Mouse (Mus musculus): ENCODE measurements around the gene Cdk2ap1. TPM values are rescaled to one million over a fixed set of nuclear protein-coding genes. Genes with fewer than 3 reads are reported as not detected.
A peak's percentile ranks its signal among the peaks of the same experiment; 100 is the strongest.

Cdk2ap1 gene
- polyA plus RNA-seq, 1 experiment from 2014 or later = 111 TPM

GRCm38 (mm10) chr5:124359641-124360040 is 3.2 kb downstream of the Cdk2ap1 start:
- no peak overlapping the region for H3K4me3 ChIP-seq
- no peak overlapping the region for H3K4me2 ChIP-seq (replicated peaks)
- no peak for ATAC-seq (ENCODE audit: low FRiP score, low read depth)
- no peak overlapping the region for H3K27ac ChIP-seq (replicated peaks)
- no peak overlapping the region for H3K9ac ChIP-seq (replicated peaks)
- no peaks in the 10 kb centered on the region for H3K27me3 ChIP-seq
- H3K4me1 ChIP-seq = peaks cover 7% of the 10 kb centered on the region; the same call in 1 of the 2 replicates
- no peaks in the 10 kb centered on the region for H3K36me3 ChIP-seq
- no peaks in the 10 kb centered on the region for H3K9me3 ChIP-seq
- WGBS = 76% methylated on average over 2 of the region's 2 CpGs

GRCm38 (mm10) chr5:124356695-124357094 is 6.2 kb downstream of the Cdk2ap1 start:
- H3K36me3 ChIP-seq = no peaks in the 10 kb centered on the region
- no peaks in the 10 kb centered on the region for H3K9me3 ChIP-seq
- H3K4me1 ChIP-seq = peaks cover 10% of the 10 kb centered on the region
- no peak overlapping the region for H3K27ac ChIP-seq (replicated peaks)
- H3K9ac ChIP-seq (replicated peaks) = no peak overlapping the region
- ATAC-seq (ENCODE audit: low FRiP score, low read depth) = no peak
- H3K4me2 ChIP-seq (replicated peaks) = no peak overlapping the region
- 39% methylated on average over 3 of the region's 3 CpGs for WGBS
- H3K27me3 ChIP-seq = no peaks in the 10 kb centered on the region
- no peak overlapping the region for H3K4me3 ChIP-seq

- H3K4me1 ChIP-seq = peaks cover 22% of the 10 kb centered on the region
- no peak for ATAC-seq (ENCODE audit: low FRiP score, low read depth)
- peak overlapping the region; percentile 62 for H3K4me2 ChIP-seq (replicated peaks)
- WGBS = under 1% methylated on average over 12 of the region's 12 CpGs
- H3K27me3 ChIP-seq = no peaks in the 10 kb centered on the region
- 0 out of 2 replicates have a peak overlapping the region, but pooled peaks have one; percentile 30 for H3K27ac ChIP-seq (replicated peaks)
- no peaks in the 10 kb centered on the region for H3K36me3 ChIP-seq
- H3K4me3 ChIP-seq = peak overlapping the region; percentile 99
- H3K9ac ChIP-seq (replicated peaks) = peak overlapping the region; percentile 100; the same call in 1 of the 2 replicates
- H3K9me3 ChIP-seq = no peaks in the 10 kb centered on the region
Measured at GRCm38 (mm10) chr5:124355425-124355959, 7.4 kb downstream of the Cdk2ap1 start.

GRCm38 (mm10) chr5:124354574-124355424 is 8.1 kb downstream of the Cdk2ap1 start:
- Histone ChIP-seq H3K27me3 (no peaks in the 10 kb centered on the region), H3K9ac (replicated peaks) (peak overlapping the region; percentile 100), H3K4me3 (peak overlapping the region; percentile 99), H3K27ac (replicated peaks) (peak overlapping the region; percentile 99), H3K4me1 (peaks cover 28% of the 10 kb centered on the region), H3K36me3 (peaks cover 2% of the 10 kb centered on the region; the same call in 1 of the 2 replicates), H3K9me3 (no peaks in the 10 kb centered on the region), H3K4me2 (replicated peaks) (peak overlapping the region; percentile 62)
- peak; percentile 23; the same call in 1 of the 2 replicates for ATAC-seq (ENCODE audit: low FRiP score, low read depth)
- WGBS = under 1% methylated on average over 52 of the region's 60 CpGs

GRCm38 (mm10) chr5:124353726-124354547 is 8.9 kb downstream of the Cdk2ap1 start:
- Histone ChIP-seq H3K9ac (replicated peaks) (peak overlapping the region; percentile 100), H3K27ac (replicated peaks) (peak overlapping the region; percentile 99)

GRCm38 (mm10) chr5:124353011-124353725 is 9.7 kb downstream of the Cdk2ap1 start:
- peaks cover 39% of the 10 kb centered on the region for H3K4me1 ChIP-seq
- H3K27ac ChIP-seq (replicated peaks) = peak overlapping the region; percentile 99
- no peak for ATAC-seq (ENCODE audit: low FRiP score, low read depth)

More at GRCm38 (mm10) chr5:124353726-124354547, 8.9 kb downstream of the Cdk2ap1 start:
- H3K27me3 ChIP-seq = no peaks in the 10 kb centered on the region
- ATAC-seq (ENCODE audit: low FRiP score, low read depth) = no peak
- H3K9me3 ChIP-seq = no peaks in the 10 kb centered on the region
- under 1% methylated on average over 27 of the region's 132 CpGs for WGBS
- H3K36me3 ChIP-seq = peaks cover 10% of the 10 kb centered on the region
- peaks cover 37% of the 10 kb centered on the region for H3K4me1 ChIP-seq
- H3K4me3 ChIP-seq = peak overlapping the region; percentile 99
- H3K4me2 ChIP-seq (replicated peaks) = peak overlapping the region; percentile 94

GRCm38 (mm10) chr5:124352141-124352920 is 10.6 kb downstream of the Cdk2ap1 start:
- Histone ChIP-seq H3K4me2 (replicated peaks) (peak overlapping the region; percentile 94), H3K36me3 (peaks cover 21% of the 10 kb centered on the region), H3K27me3 (no peaks in the 10 kb centered on the region), H3K27ac (replicated peaks) (peak overlapping the region; percentile 99), H3K4me3 (peak overlapping the region; percentile 99), H3K9ac (replicated peaks) (peak overlapping the region; percentile 100), H3K4me1 (peaks cover 39% of the 10 kb centered on the region), H3K9me3 (no peaks in the 10 kb centered on the region)
- WGBS = 1% methylated on average over 23 of the region's 30 CpGs
- ATAC-seq (ENCODE audit: low FRiP score, low read depth) = peak; percentile 91

More at GRCm38 (mm10) chr5:124353011-124353725, 9.7 kb downstream of the Cdk2ap1 start:
- H3K4me2 ChIP-seq (replicated peaks) = peak overlapping the region; percentile 94
- 0% methylated on average over 32 of the region's 32 CpGs for WGBS
- H3K4me3 ChIP-seq = peak overlapping the region; percentile 99
- peaks cover 18% of the 10 kb centered on the region for H3K36me3 ChIP-seq
- no peaks in the 10 kb centered on the region for H3K27me3 ChIP-seq
- peak overlapping the region; percentile 100 for H3K9ac ChIP-seq (replicated peaks)
- no peaks in the 10 kb centered on the region for H3K9me3 ChIP-seq

- ATAC-seq (ENCODE audit: low FRiP score, low read depth) = peak; percentile 6; the same call in 1 of the 2 replicates
- Histone ChIP-seq H3K36me3 (peaks cover 27% of the 10 kb centered on the region), H3K4me2 (replicated peaks) (peak overlapping the region; percentile 94), H3K9ac (replicated peaks) (peak overlapping the region; percentile 100), H3K4me3 (peak overlapping the region; percentile 99), H3K4me1 (peaks cover 37% of the 10 kb centered on the region), H3K9me3 (no peaks in the 10 kb centered on the region), H3K27me3 (no peaks in the 10 kb centered on the region), H3K27ac (replicated peaks) (peak overlapping the region; percentile 99)
- WGBS = 30% methylated on average over 3 of the region's 3 CpGs
Measured at GRCm38 (mm10) chr5:124351604-124352003, 11.3 kb downstream of the Cdk2ap1 start.

- peak overlapping the region; percentile 100 for H3K9ac ChIP-seq (replicated peaks)
- peak overlapping the region; percentile 99 for H3K4me3 ChIP-seq
Measured at GRCm38 (mm10) chr5:124351111-124351560, 11.7 kb downstream of the Cdk2ap1 start.

GRCm38 (mm10) chr5:124350350-124350749 is 12.5 kb downstream of the Cdk2ap1 start:
- H3K36me3 ChIP-seq = peaks cover 34% of the 10 kb centered on the region
- peak overlapping the region; percentile 99 for H3K27ac ChIP-seq (replicated peaks)
- WGBS = 68% methylated on average over 2 of the region's 2 CpGs
- peak overlapping the region; percentile 100 for H3K9ac ChIP-seq (replicated peaks)
- peak overlapping the region; percentile 99 for H3K4me3 ChIP-seq
- H3K4me2 ChIP-seq (replicated peaks) = peak overlapping the region; percentile 94
- no peak for ATAC-seq (ENCODE audit: low FRiP score, low read depth)
- no peaks in the 10 kb centered on the region for H3K27me3 ChIP-seq
- no peaks in the 10 kb centered on the region for H3K9me3 ChIP-seq
- H3K4me1 ChIP-seq = peaks cover 33% of the 10 kb centered on the region

More at GRCm38 (mm10) chr5:124351111-124351560, 11.7 kb downstream of the Cdk2ap1 start:
- Histone ChIP-seq H3K9me3 (no peaks in the 10 kb centered on the region), H3K4me1 (peaks cover 35% of the 10 kb centered on the region), H3K27me3 (no peaks in the 10 kb centered on the region), H3K4me2 (replicated peaks) (peak overlapping the region; percentile 94), H3K27ac (replicated peaks) (peak overlapping the region; percentile 99), H3K36me3 (peaks cover 32% of the 10 kb centered on the region)
- peak; percentile 73 for ATAC-seq (ENCODE audit: low FRiP score, low read depth)
- WGBS = 12% methylated on average over 7 of the region's 7 CpGs

Measured in midbrain, embryonic 12.5 days (tissue).